Mouse (Mus musculus) lung, embryonic 14.5 days (tissue): ENCODE measurements at regions not wholly inside any gene's neighbourhood (a gene's known extent, or its start where the extent isn't known, plus 50 kb on each side); places are given as distances from the start of the nearest gene placed in this dataset.

Experiments used
- ATAC-seq: fragments of 200-750 bp; cut with Nextera tagmentation; 2 replicates; pipeline ENCODE4 v1.8.0; 2017; ENCODE audit warnings: mild to moderate bottlenecking, moderate TSS enrichment, moderate library complexity; ENCODE audit not compliant: insufficient read depth
- DNase-seq: peaks from one replicate; pipeline ENCODE4 v3.0.0-alpha.2; 2015
- H3K27ac ChIP-seq: fragments of 300-500 bp; sonication (generic); 2 replicates; pipeline ENCODE4 v1.5.1; 2014; ENCODE audit warnings: low read depth, mild to moderate bottlenecking, moderate library complexity
- H3K27me3 ChIP-seq: fragments of 300-500 bp; sonication (generic); 2 replicates; pipeline ENCODE4 v1.6.1; 2014; ENCODE audit warnings: low read length, control low read depth; ENCODE audit not compliant: insufficient read depth
- H3K36me3 ChIP-seq: fragments of 300-500 bp; sonication (generic); 2 replicates; pipeline ENCODE4 v1.6.1; 2014; ENCODE audit warnings: control low read depth; ENCODE audit not compliant: insufficient read depth
- H3K4me1 ChIP-seq: fragments of 300-500 bp; sonication (generic); 2 replicates; pipeline ENCODE4 v1.6.1; 2014; ENCODE audit warnings: antibody characterized with exemption, control low read depth; ENCODE audit not compliant: insufficient read depth
- H3K4me2 ChIP-seq: fragments of 300-500 bp; sonication (generic); 2 replicates; pipeline ENCODE4 v1.6.1; 2014; ENCODE audit warnings: mild to moderate bottlenecking
- H3K4me3 ChIP-seq: fragments of 300-500 bp; sonication (generic); 2 replicates; pipeline ENCODE4 v1.5.1; 2014; ENCODE audit warnings: low read depth, low read length
- H3K9ac ChIP-seq: fragments of 300-500 bp; sonication (generic); 2 replicates; pipeline ENCODE4 v1.6.1; 2014
- H3K9me3 ChIP-seq: fragments of 300-500 bp; sonication (generic); 2 replicates; pipeline ENCODE4 v1.6.1; 2016; ENCODE audit warnings: low read depth, low read length, control low read depth
- CTCF ChIP-seq: IDR thresholded peaks from 2 replicates; pipeline ENCODE4 v1.5.1; 2016; ENCODE audit warnings: antibody characterized with exemption, low read depth
- WGBS: fragments of 180-500 bp; shearing (Covaris S2); extraction: QIAGEN DNeasy Blood & Tissue Kit; methylation state at CpG from one replicate; pipeline ENCODE4 v1.1.7; 2014; 5-methylcytosine and 5-hydroxymethylcytosine counted together

GRCm38 (mm10) chr10:68976443-68977025, 174.7 kb upstream of the Rhobtb1 start:
- H3K9ac ChIP-seq = no peak overlapping the region
- H3K27me3 ChIP-seq = no peaks in the 10 kb centered on the region
- DNase-seq (peak; percentile 17), ATAC-seq (no peak)
- H3K4me3 ChIP-seq = no peak overlapping the region
- TF ChIP-seq CTCF = no peak
- H3K27ac ChIP-seq = no peak overlapping the region
- H3K4me1 ChIP-seq = no peaks in the 10 kb centered on the region
- no peaks in the 10 kb centered on the region for H3K9me3 ChIP-seq
- no peak overlapping the region for H3K4me2 ChIP-seq
- 50% methylated on average over 10 of the region's 10 CpGs for WGBS
- no peaks in the 10 kb centered on the region for H3K36me3 ChIP-seq

DNA sequence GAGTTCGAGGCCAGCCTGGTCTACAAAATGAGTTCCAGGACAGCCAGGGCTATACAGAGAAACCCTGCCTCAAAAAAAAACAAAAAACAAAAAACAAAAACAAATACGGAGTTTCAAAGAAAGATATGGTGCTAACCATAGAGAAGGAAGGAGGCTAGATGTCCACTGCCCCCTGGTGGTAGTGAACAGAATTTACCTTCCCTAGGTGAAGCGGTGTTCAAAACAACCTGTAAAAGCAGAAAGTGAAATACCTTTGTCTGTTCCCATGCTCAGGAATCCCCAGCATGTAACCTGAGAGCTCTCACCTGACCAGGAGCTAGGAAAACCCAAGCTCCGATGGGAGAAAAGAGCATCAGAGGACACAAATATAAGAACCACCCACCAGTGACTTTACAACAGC, 173.1 kb upstream of the Rhobtb1 start:
- WGBS = 52% methylated on average over 4 of the region's 4 CpGs
- DNase-seq = peak; percentile 55
- H3K4me1 ChIP-seq = no peaks in the 10 kb centered on the region
- H3K36me3 ChIP-seq = no peaks in the 10 kb centered on the region
- H3K27ac ChIP-seq = no peak overlapping the region
- ATAC-seq = no peak
- H3K4me2 ChIP-seq = no peak overlapping the region
- no peaks in the 10 kb centered on the region for H3K9me3 ChIP-seq
- H3K9ac ChIP-seq = no peak overlapping the region
- TF ChIP-seq CTCF = peak; percentile 79
- no peaks in the 10 kb centered on the region for H3K27me3 ChIP-seq
- no peak overlapping the region for H3K4me3 ChIP-seq

- ATAC-seq (no peak), DNase-seq (no peak)
- no peak overlapping the region for H3K4me3 ChIP-seq
- no peak overlapping the region for H3K4me2 ChIP-seq
- H3K36me3 ChIP-seq = no peaks in the 10 kb centered on the region
- H3K9ac ChIP-seq = no peak overlapping the region
- H3K27ac ChIP-seq = no peak overlapping the region
- no peak for TF ChIP-seq CTCF
- no peaks in the 10 kb centered on the region for H3K27me3 ChIP-seq
- H3K4me1 ChIP-seq = no peaks in the 10 kb centered on the region
- no peaks in the 10 kb centered on the region for H3K9me3 ChIP-seq
- 54% methylated on average over 7 of the region's 7 CpGs for WGBS
Observed at GRCm38 (mm10) chr10:68979949-68980348, 171.3 kb upstream of the Rhobtb1 start.

DNA sequence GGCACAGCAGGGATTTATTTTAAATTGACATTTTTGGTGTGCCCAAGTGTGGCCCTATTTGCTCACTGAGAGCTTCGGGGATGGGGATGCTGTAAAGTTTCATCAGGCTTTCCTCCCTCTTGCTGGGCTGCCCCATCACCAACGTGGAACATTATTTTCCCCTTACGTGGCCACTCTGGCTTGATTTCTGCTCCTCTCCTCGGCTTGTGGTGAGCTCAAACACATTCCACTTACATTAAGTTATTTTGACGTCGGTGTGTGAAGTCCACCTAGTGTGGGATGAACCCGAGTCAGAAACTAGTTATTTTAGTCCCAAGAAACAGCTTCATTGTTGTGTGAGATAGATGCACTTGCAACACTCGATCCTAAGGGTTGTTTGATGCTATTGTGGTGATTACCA, 168.9 kb upstream of the Rhobtb1 start:
- Histone ChIP-seq H3K9ac (no peak overlapping the region), H3K4me2 (no peak overlapping the region), H3K9me3 (no peaks in the 10 kb centered on the region), H3K4me1 (no peaks in the 10 kb centered on the region), H3K4me3 (no peak overlapping the region), H3K27me3 (no peaks in the 10 kb centered on the region), H3K36me3 (no peaks in the 10 kb centered on the region), H3K27ac (no peak overlapping the region)
- 81% methylated on average over 8 of the region's 8 CpGs for WGBS
- DNase-seq (no peak), ATAC-seq (no peak)
- TF ChIP-seq CTCF = no peak

DNA sequence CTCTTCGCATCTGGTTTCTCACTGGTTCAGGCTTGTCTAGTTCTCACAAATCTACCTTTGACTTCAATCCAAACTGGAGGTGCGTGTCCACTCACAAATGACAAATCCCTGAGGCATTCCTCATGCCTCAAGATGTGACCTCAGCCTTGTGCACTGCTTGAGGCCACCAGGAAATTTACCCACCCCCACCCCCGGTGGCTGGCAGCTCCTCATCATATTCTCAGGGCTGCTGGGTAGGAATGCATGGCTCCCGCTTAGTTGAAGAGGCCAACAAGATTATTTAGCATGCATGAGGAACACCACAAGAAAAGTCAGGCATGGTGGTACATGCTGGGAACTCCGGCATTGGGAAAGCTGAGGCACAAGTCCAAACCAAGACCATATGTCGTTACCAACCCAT, 160.7 kb upstream of the Rhobtb1 start:
- 80% methylated on average over 6 of the region's 6 CpGs for WGBS
- H3K36me3 ChIP-seq = no peaks in the 10 kb centered on the region
- H3K27ac ChIP-seq = no peak overlapping the region
- no peaks in the 10 kb centered on the region for H3K9me3 ChIP-seq
- no peak overlapping the region for H3K9ac ChIP-seq
- no peaks in the 10 kb centered on the region for H3K27me3 ChIP-seq
- H3K4me2 ChIP-seq = no peak overlapping the region
- H3K4me1 ChIP-seq = no peaks in the 10 kb centered on the region
- no peak overlapping the region for H3K4me3 ChIP-seq
- DNase-seq = no peak
- no peak for ATAC-seq
- no peak for TF ChIP-seq CTCF

DNA sequence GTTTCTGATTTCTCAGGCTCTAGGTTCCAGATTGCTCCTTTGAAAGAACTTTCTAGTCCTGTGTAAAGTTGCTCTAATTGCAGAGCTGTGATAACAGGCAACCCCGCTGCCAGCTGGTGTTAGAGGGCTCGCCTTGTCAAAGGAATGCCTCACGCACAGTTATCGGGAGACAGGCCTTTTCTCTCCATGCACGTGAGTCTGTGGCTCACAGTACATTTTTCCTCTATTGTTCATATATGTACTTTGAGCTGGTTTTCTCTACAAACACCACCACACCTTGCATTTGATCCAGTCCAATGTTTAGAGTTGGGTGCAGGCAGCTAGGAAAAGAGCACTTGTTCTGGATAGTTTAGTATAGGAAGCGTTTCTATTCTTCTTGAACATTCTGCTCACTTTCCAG, 151.6 kb upstream of the Rhobtb1 start:
- Histone ChIP-seq H3K27me3 (no peaks in the 10 kb centered on the region), H3K27ac (no peak overlapping the region), H3K9ac (no peak overlapping the region), H3K9me3 (0 out of 2 replicates have a peak, but pooled peaks cover 4% of the 10 kb centered on the region), H3K4me3 (no peak overlapping the region), H3K4me2 (no peak overlapping the region), H3K4me1 (no peaks in the 10 kb centered on the region), H3K36me3 (no peaks in the 10 kb centered on the region)
- no peak for ATAC-seq
- WGBS = 77% methylated on average over 6 of the region's 6 CpGs
- no peak for DNase-seq
- no peak for TF ChIP-seq CTCF

DNA sequence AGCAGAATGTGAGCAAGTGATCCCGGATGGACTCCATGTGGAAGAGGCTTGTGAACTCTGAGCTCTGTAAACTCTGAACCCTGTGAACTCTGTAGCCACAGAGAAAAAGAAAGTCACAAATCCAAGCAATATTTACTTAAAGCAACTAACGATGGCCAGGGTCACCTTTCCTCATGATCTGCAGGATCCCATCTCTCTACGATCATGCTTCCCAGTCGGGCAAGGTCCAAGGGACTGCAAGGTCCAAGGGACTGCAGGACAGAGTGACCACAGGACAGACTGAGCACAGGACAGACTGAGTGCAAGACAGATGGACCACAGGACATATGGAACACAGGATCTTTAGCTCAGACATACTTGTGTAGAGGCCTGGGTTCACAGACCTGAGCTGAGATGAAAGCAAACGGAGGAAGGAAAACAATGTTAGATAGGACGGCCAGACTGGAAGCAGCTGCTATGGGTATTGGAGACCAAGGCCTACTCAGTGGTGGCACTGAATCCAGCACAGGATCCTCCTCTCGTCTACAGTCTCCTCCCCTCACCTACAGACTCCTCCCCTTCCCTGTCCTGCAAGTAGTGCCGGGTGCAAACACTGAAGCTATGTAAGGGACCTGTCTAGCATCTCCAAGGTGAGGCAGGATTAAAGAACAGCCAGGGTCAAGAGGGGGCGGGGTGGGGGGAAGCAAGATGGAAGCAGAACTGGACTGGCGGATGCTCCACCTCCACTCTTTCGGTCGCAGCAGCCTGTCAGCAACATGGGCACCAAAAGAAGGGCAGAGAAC, 149.4 kb upstream of the Rhobtb1 start:
- H3K4me1 ChIP-seq = no peaks in the 10 kb centered on the region
- no peak overlapping the region for H3K4me2 ChIP-seq
- H3K27me3 ChIP-seq = no peaks in the 10 kb centered on the region
- no peak for TF ChIP-seq CTCF
- 0 out of 2 replicates have a peak, but pooled peaks cover 4% of the 10 kb centered on the region for H3K9me3 ChIP-seq
- 82% methylated on average over 12 of the region's 12 CpGs for WGBS
- H3K27ac ChIP-seq = no peak overlapping the region
- no peaks in the 10 kb centered on the region for H3K36me3 ChIP-seq
- H3K4me3 ChIP-seq = no peak overlapping the region
- ATAC-seq (no peak), DNase-seq (no peak)
- no peak overlapping the region for H3K9ac ChIP-seq
